Mouse (Mus musculus): ENCODE results near the gene Helz. TPM values are rescaled to one million over a fixed set of nuclear protein-coding genes. Genes with fewer than 3 reads are reported as not detected.

Helz gene
- polyA plus RNA-seq, 1 experiment: 16.3 TPM

- H3K27me3 ChIP-seq (ENCODE audit: control insufficient read depth, insufficient read depth, low read length): no peaks in the 10 kb centered on the region
- 11% methylated on average over 5 of the region's 5 CpGs for WGBS
Observed at GRCm38 (mm10) chr11:107592575-107592974, 44.8 kb downstream of the Helz start.

GRCm38 (mm10) chr11:107597381-107597780, 49.7 kb downstream of the Helz start:
- no peak overlapping the region for H3K27ac ChIP-seq (ENCODE audit: insufficient read depth, low read length)
- H3K4me1 ChIP-seq (ENCODE audit: control insufficient read depth, insufficient read depth, low read length): peaks cover 4% of the 10 kb centered on the region; the same call in 1 of the 2 replicates
- no peaks in the 10 kb centered on the region for H3K27me3 ChIP-seq (ENCODE audit: control insufficient read depth, insufficient read depth, low read length)
- TF ChIP-seq POLR2A (IDR thresholded peaks at IDR 0.05; ENCODE audit: borderline replicate concordance, insufficient read depth, low read length) (no peak), CTCF (IDR thresholded peaks at IDR 0.05; ENCODE audit: borderline replicate concordance, insufficient read depth, low read depth, low read length) (no peak)
- no peak for DNase-seq
- H3K4me3 ChIP-seq (replicated peaks; ENCODE audit: insufficient read depth, low read depth, low read length): no peak overlapping the region
- 89% methylated on average over 4 of the region's 4 CpGs for WGBS

More at GRCm38 (mm10) chr11:107592575-107592974, 44.8 kb downstream of the Helz start:
- no peak overlapping the region for H3K4me3 ChIP-seq (replicated peaks; ENCODE audit: insufficient read depth, low read depth, low read length)
- H3K27ac ChIP-seq (ENCODE audit: insufficient read depth, low read length): no peak overlapping the region
- peaks cover 8% of the 10 kb centered on the region; the same call in 1 of the 2 replicates for H3K4me1 ChIP-seq (ENCODE audit: control insufficient read depth, insufficient read depth, low read length)
- no peak for TF ChIP-seq POLR2A (IDR thresholded peaks at IDR 0.05; ENCODE audit: borderline replicate concordance, insufficient read depth, low read length)
- no peak for TF ChIP-seq CTCF (IDR thresholded peaks at IDR 0.05; ENCODE audit: borderline replicate concordance, insufficient read depth, low read depth, low read length)
- peak; percentile 28 to 54 for DNase-seq

DNA sequence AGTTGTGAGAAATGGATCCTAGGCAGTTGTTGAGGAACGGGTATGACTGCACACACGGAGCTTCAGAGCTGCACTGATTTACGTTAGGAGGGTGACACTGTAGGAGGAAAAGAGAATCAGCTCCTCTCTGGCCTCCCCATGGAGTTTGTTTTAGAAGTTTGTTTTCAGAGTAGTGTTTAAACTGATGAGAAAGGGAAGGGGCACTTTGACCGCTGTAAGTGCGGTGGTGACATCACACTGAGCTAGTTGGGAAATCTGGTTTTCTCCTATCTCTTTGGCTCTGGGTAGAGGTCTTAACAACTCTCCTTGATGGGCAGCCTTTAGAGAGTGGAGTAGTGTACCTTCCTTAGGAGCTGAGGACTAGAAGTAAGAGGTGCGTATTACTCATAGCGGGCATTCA, 58.0 kb downstream of the Helz start:
- no peak for DNase-seq
- 93% methylated on average over 7 of the region's 7 CpGs for WGBS
- H3K4me1 ChIP-seq (ENCODE audit: control insufficient read depth, insufficient read depth, low read length): no peaks in the 10 kb centered on the region
- no peaks in the 10 kb centered on the region for H3K27me3 ChIP-seq (ENCODE audit: control insufficient read depth, insufficient read depth, low read length)
- H3K27ac ChIP-seq (ENCODE audit: insufficient read depth, low read length): no peak overlapping the region
- no peak for TF ChIP-seq POLR2A (IDR thresholded peaks at IDR 0.05; ENCODE audit: borderline replicate concordance, insufficient read depth, low read length)
- TF ChIP-seq CTCF (IDR thresholded peaks at IDR 0.05; ENCODE audit: borderline replicate concordance, insufficient read depth, low read depth, low read length): no peak
- H3K4me3 ChIP-seq (replicated peaks; ENCODE audit: insufficient read depth, low read depth, low read length): no peak overlapping the region

DNA sequence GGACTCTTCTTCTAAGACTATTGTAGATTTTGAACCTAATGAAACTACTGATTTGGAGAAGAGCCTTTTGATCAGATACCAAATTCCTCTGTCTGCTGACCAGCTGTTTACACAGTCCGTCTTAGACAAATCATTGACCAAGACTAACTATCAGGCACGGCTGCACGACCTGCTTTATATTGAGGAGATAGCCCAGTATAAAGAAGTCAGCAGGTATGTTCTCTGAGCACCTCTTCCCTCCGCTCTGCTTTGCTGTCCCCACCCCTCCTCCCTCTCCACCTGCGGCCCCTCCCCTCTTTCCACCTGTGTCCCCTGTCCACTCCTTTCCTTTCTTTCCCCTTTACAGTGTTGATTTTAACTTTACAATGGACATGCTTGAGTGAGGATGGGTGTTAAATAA, 66.2 kb downstream of the Helz start:
- DNase-seq: no peak
- 88% methylated on average over 5 of the region's 5 CpGs for WGBS
- no peak overlapping the region for H3K4me3 ChIP-seq (replicated peaks; ENCODE audit: insufficient read depth, low read depth, low read length)
- TF ChIP-seq POLR2A (IDR thresholded peaks at IDR 0.05; ENCODE audit: borderline replicate concordance, insufficient read depth, low read length): no peak
- TF ChIP-seq CTCF (IDR thresholded peaks at IDR 0.05; ENCODE audit: borderline replicate concordance, insufficient read depth, low read depth, low read length): no peak
- H3K27ac ChIP-seq (ENCODE audit: insufficient read depth, low read length): no peak overlapping the region
- H3K4me1 ChIP-seq (ENCODE audit: control insufficient read depth, insufficient read depth, low read length): 0 out of 2 replicates have a peak, but pooled peaks cover 2% of the 10 kb centered on the region
- no peaks in the 10 kb centered on the region for H3K27me3 ChIP-seq (ENCODE audit: control insufficient read depth, insufficient read depth, low read length)

DNA sequence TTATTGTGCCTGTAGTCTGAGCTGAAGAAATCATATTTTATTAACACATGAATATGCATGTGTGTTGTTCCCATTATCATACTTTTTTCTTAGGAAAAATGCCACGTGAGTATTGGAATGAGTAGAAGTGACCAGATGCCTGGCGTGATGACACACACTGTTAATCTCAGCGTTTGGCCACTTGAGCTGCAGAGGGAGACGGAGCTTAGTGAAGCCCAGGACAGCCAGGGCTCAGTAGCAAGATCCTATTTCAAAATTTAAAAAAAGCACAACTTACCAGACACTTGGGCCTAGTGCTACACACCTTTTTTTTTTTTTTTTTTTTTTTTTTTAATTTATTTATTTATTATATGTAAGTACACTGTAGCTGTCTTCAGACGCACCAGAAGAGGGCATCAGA, 68.0 kb downstream of the Helz start:
- no peak overlapping the region for H3K27ac ChIP-seq (ENCODE audit: insufficient read depth, low read length)
- WGBS: 46% methylated on average over 4 of the region's 5 CpGs
- DNase-seq: no peak
- TF ChIP-seq CTCF (IDR thresholded peaks at IDR 0.05; ENCODE audit: borderline replicate concordance, insufficient read depth, low read depth, low read length) (no peak), POLR2A (IDR thresholded peaks at IDR 0.05; ENCODE audit: borderline replicate concordance, insufficient read depth, low read length) (no peak)
- no peak overlapping the region for H3K4me3 ChIP-seq (replicated peaks; ENCODE audit: insufficient read depth, low read depth, low read length)
- 0 out of 2 replicates have a peak, but pooled peaks cover 2% of the 10 kb centered on the region for H3K4me1 ChIP-seq (ENCODE audit: control insufficient read depth, insufficient read depth, low read length)
- H3K27me3 ChIP-seq (ENCODE audit: control insufficient read depth, insufficient read depth, low read length): no peaks in the 10 kb centered on the region

GRCm38 (mm10) chr11:107617976-107618375, 70.2 kb downstream of the Helz start:
- 0 out of 2 replicates have a peak, but pooled peaks cover 2% of the 10 kb centered on the region for H3K4me1 ChIP-seq (ENCODE audit: control insufficient read depth, insufficient read depth, low read length)
- DNase-seq: no peak
- TF ChIP-seq CTCF (IDR thresholded peaks at IDR 0.05; ENCODE audit: borderline replicate concordance, insufficient read depth, low read depth, low read length) (no peak), POLR2A (IDR thresholded peaks at IDR 0.05; ENCODE audit: borderline replicate concordance, insufficient read depth, low read length) (no peak)
- 36% methylated on average over 5 of the region's 5 CpGs for WGBS
- no peaks in the 10 kb centered on the region for H3K27me3 ChIP-seq (ENCODE audit: control insufficient read depth, insufficient read depth, low read length)
- no peak overlapping the region for H3K27ac ChIP-seq (ENCODE audit: insufficient read depth, low read length)
- H3K4me3 ChIP-seq (replicated peaks; ENCODE audit: insufficient read depth, low read depth, low read length): no peak overlapping the region

GRCm38 (mm10) chr11:107624661-107625060, 76.9 kb downstream of the Helz start:
- 82% methylated on average over 3 of the region's 3 CpGs for WGBS
- H3K4me3 ChIP-seq (replicated peaks; ENCODE audit: insufficient read depth, low read depth, low read length): no peak overlapping the region
- TF ChIP-seq POLR2A (IDR thresholded peaks at IDR 0.05; ENCODE audit: borderline replicate concordance, insufficient read depth, low read length) (no peak), CTCF (IDR thresholded peaks at IDR 0.05; ENCODE audit: borderline replicate concordance, insufficient read depth, low read depth, low read length) (no peak)
- H3K4me1 ChIP-seq (ENCODE audit: control insufficient read depth, insufficient read depth, low read length): no peaks in the 10 kb centered on the region
- DNase-seq: no peak
- H3K27ac ChIP-seq (ENCODE audit: insufficient read depth, low read length): no peak overlapping the region
- no peaks in the 10 kb centered on the region for H3K27me3 ChIP-seq (ENCODE audit: control insufficient read depth, insufficient read depth, low read length)

- 69% methylated on average over 11 of the region's 11 CpGs for WGBS
- DNase-seq: no peak
- no peak overlapping the region for H3K4me3 ChIP-seq (replicated peaks; ENCODE audit: insufficient read depth, low read depth, low read length)
- no peak overlapping the region for H3K27ac ChIP-seq (ENCODE audit: insufficient read depth, low read length)
- TF ChIP-seq CTCF (IDR thresholded peaks at IDR 0.05; ENCODE audit: borderline replicate concordance, insufficient read depth, low read depth, low read length) (no peak), POLR2A (IDR thresholded peaks at IDR 0.05; ENCODE audit: borderline replicate concordance, insufficient read depth, low read length) (no peak)
- no peaks in the 10 kb centered on the region for H3K4me1 ChIP-seq (ENCODE audit: control insufficient read depth, insufficient read depth, low read length)
- no peaks in the 10 kb centered on the region for H3K27me3 ChIP-seq (ENCODE audit: control insufficient read depth, insufficient read depth, low read length)
Observed at GRCm38 (mm10) chr11:107625746-107626145, 78.0 kb downstream of the Helz start.

Data from cerebellum, adult 2 months (tissue).